ENCODE assay signal across 17 mouse cellular contexts in genomic region chr13:35755655-35756283, GRCm38 (mm10).
DNase-seq lines count a peak whose midpoint lies in the region; ATAC-seq lines count a peak whose summit lies in the region.
"Had no signal": no experiment of that assay in that cellular context is flagged by ENCODE, and none has a peak within 500 bp of the region (broad histone marks: within the 10 kb centered on the region; RNA-seq: fewer than 3 reads in every experiment).

No protein-coding gene starts in this region.

- no peaks in the 10 kb centered on the region for H3K27me3 ChIP-seq in kidney, embryonic 14.5 days (ENCODE audit: control insufficient read depth, insufficient read depth, low read length)
- H3K27me3 ChIP-seq in forebrain, embryonic 16.5 days (replicated peaks; ENCODE audit: control insufficient read depth, insufficient read depth, low read length) = no peaks in the 10 kb centered on the region
- H3K27me3 ChIP-seq: limb, embryonic 13.5 days; midbrain, embryonic 13.5 days had no signal

- no peak overlapping the region for H3K4me3 ChIP-seq in kidney, embryonic 14.5 days (ENCODE audit: low read length)
- no peak overlapping the region for H3K4me3 ChIP-seq in forebrain, embryonic 16.5 days (replicated peaks; ENCODE audit: low read length)
- H3K4me3 ChIP-seq: limb, embryonic 13.5 days; midbrain, embryonic 13.5 days had no signal

- no peaks in the 10 kb centered on the region for H3K36me3 ChIP-seq in kidney, embryonic 14.5 days (ENCODE audit: control insufficient read depth, insufficient read depth, low read length)
- H3K36me3 ChIP-seq in forebrain, embryonic 16.5 days (ENCODE audit: control insufficient read depth, insufficient read depth) = no peaks in the 10 kb centered on the region
- H3K36me3 ChIP-seq: midbrain, embryonic 13.5 days had no signal

- H3K4me2 ChIP-seq in kidney, embryonic 14.5 days (replicated peaks; ENCODE audit: low read depth, low read length) = no peak overlapping the region
- H3K4me2 ChIP-seq in forebrain, embryonic 16.5 days (ENCODE audit: low read length) = no peak overlapping the region
- H3K4me2 ChIP-seq: hindbrain, embryonic 14.5 days; limb, embryonic 13.5 days; midbrain, embryonic 13.5 days had no signal

- 0 out of 2 replicates have a peak overlapping the region, but pooled peaks have one; percentile 17 for H3K27ac ChIP-seq in kidney, embryonic 14.5 days (ENCODE audit: low read depth, low read length)
- no peak overlapping the region for H3K27ac ChIP-seq in forebrain, embryonic 16.5 days (ENCODE audit: low read length)
- H3K27ac ChIP-seq: hindbrain, embryonic 14.5 days; limb, embryonic 13.5 days; midbrain, embryonic 13.5 days had no signal

- H3K4me1 ChIP-seq in kidney, embryonic 14.5 days (ENCODE audit: control insufficient read depth, insufficient read depth, low read length) = peaks cover 13% of the 10 kb centered on the region; the same call in 1 of the 2 replicates
- H3K4me1 ChIP-seq in forebrain, embryonic 16.5 days (replicated peaks; ENCODE audit: control insufficient read depth, insufficient read depth, low read length) = no peaks in the 10 kb centered on the region
- H3K4me1 ChIP-seq: midbrain, embryonic 13.5 days had no signal

- WGBS in kidney, embryonic 14.5 days = 23% methylated on average over 8 of the region's 8 CpGs
- 84% methylated on average over 8 of the region's 8 CpGs for WGBS in forebrain, embryonic 16.5 days

- H3K9me3 ChIP-seq in kidney, embryonic 14.5 days (ENCODE audit: control insufficient read depth, low read length) = no peaks in the 10 kb centered on the region
- no peaks in the 10 kb centered on the region for H3K9me3 ChIP-seq in forebrain, embryonic 16.5 days (ENCODE audit: control insufficient read depth, low read length)
- H3K9me3 ChIP-seq: limb, embryonic 13.5 days; midbrain, embryonic 13.5 days had no signal

- DNase-seq in kidney, adult 18-20 months = no peak
- no peak for DNase-seq in urinary bladder, postnatal 10 days (ENCODE audit: low spot score)
- no peak for DNase-seq in frontal cortex, postnatal 36 days (ENCODE audit: low spot score in 2 of 2)
- DNase-seq: cerebellum, adult 11-12 months; gastrocnemius, postnatal 10 days; kidney, postnatal 36 days; lung, postnatal 10 days had no signal

- ATAC-seq in kidney, embryonic 14.5 days (ENCODE audit: low FRiP score, low TSS enrichment) = peak; percentile 89; the same call in 1 of the 2 replicates
- ATAC-seq in CD4-positive, CD25-positive, alpha-beta regulatory T cell, adult 4 months = peak; percentile 49
- ATAC-seq in inflammation-experienced regulatory T-cells, adult 6 months = peak; percentile 43
- ATAC-seq in megakaryocyte, adult 5-6 weeks (ENCODE audit: poor library complexity, severe bottlenecking) = peak; percentile 82
- ATAC-seq in forebrain, embryonic 16.5 days = no peak
- ATAC-seq: activated CD4-positive, CD25-positive, alpha-beta regulatory T cell, adult 4 months; forebrain, embryonic 14.5 days; midbrain, embryonic 13.5 days had no signal

- H3K9ac ChIP-seq in kidney, embryonic 14.5 days (ENCODE audit: low read depth, low read length) = no peak overlapping the region
- no peak overlapping the region for H3K9ac ChIP-seq in forebrain, embryonic 16.5 days (replicated peaks; ENCODE audit: low read depth, low read length)
- H3K9ac ChIP-seq: hindbrain, embryonic 14.5 days; limb, embryonic 13.5 days; midbrain, embryonic 13.5 days had no signal
